Mouse (Mus musculus) cerebellum, adult 2 months (tissue): ENCODE measurements around the gene Kcnk4. TPM values are rescaled to one million over a fixed set of nuclear protein-coding genes. Genes with fewer than 3 reads are reported as not detected.
A peak's percentile ranks its signal among the peaks of the same experiment; 100 is the strongest.
"Not testable (repeated sequence)": the region's sequence is repeated elsewhere in the genome, so short reads cannot be mapped to it uniquely, and the experiment has no call there.

Source experiments
- DNase-seq, 2 experiments: peaks; one replicate each; pipeline ENCODE4 v3.0.0; 2021
- H3K27ac ChIP-seq: fragments of 200-500 bp; 2 replicates; pipeline ENCODE4 v1.5.1; 2012; ENCODE audit warnings: low read length, control low read depth, inconsistent platforms; ENCODE audit not compliant: insufficient read depth
- H3K27me3 ChIP-seq: fragments of 200-500 bp; 2 replicates; pipeline ENCODE4 v1.6.1; 2012; ENCODE audit warnings: inconsistent platforms, mild to moderate bottlenecking, low read length, moderate library complexity; ENCODE audit not compliant: control insufficient read depth, insufficient read depth
- H3K4me1 ChIP-seq: fragments of 200-500 bp; 2 replicates; pipeline ENCODE4 v1.6.1; 2011; ENCODE audit warnings: low read length; ENCODE audit not compliant: control insufficient read depth, insufficient read depth
- H3K4me3 ChIP-seq: fragments of 200-500 bp; replicated peaks from 2 replicates; pipeline ENCODE3; 2011; ENCODE audit warnings: mild to moderate bottlenecking, low read depth, low read length, control low read depth; ENCODE audit not compliant: insufficient read depth
- CTCF ChIP-seq: fragments of 200-500 bp; IDR thresholded peaks from 2 replicates; pipeline ENCODE4 v1.5.1; 2011; ENCODE audit warnings: low read depth, mild to moderate bottlenecking, control low read depth, low read length, moderate library complexity, borderline replicate concordance; ENCODE audit not compliant: insufficient read depth
- POLR2A ChIP-seq: fragments of 200-500 bp; IDR thresholded peaks from 2 replicates; pipeline ENCODE4 v1.6.1; 2011; ENCODE audit warnings: low read length, control low read depth, borderline replicate concordance; ENCODE audit not compliant: insufficient read depth
- WGBS: fragments of 180-500 bp; shearing (Covaris S2); methylation state at CpG from one replicate; pipeline ENCODE4 v1.1.7; 2018; 5-methylcytosine and 5-hydroxymethylcytosine counted together
- polyA plus RNA-seq: library from polyadenylated mRNA; depleted of rRNA; stranded (reverse); fragments of >200 nt; gene quantifications from 2 replicates; pipeline ENCODE4 v1.2.3, GENCODE M21; 2012

Kcnk4 gene
- polyA plus RNA-seq, 1 experiment = 5.9 TPM

- Histone ChIP-seq H3K4me1 (peaks cover 9% of the 10 kb centered on the region), H3K27ac (no peak overlapping the region), H3K27me3 (no peaks in the 10 kb centered on the region), H3K4me3 (no peak overlapping the region)
- TF ChIP-seq CTCF = no peak
- TF ChIP-seq POLR2A = no peak
- 68% methylated on average over 3 of the region's 3 CpGs for WGBS
- peak in 1 of 2 experiments; percentile 19 for DNase-seq
Observed at GRCm38 (mm10) chr19:6906199-6906598, 28.1 kb downstream of the Kcnk4 start.

GRCm38 (mm10) chr19:6905498-6906159 lies 28.7 kb downstream of the Kcnk4 start:
- TF ChIP-seq POLR2A (no peak), CTCF (no peak)

GRCm38 (mm10) chr19:6904846-6905245 lies 29.5 kb downstream of the Kcnk4 start:
- DNase-seq = no peak
- no peak overlapping the region for H3K4me3 ChIP-seq
- H3K27ac ChIP-seq = no peak overlapping the region
- no peak for TF ChIP-seq POLR2A
- no peak for TF ChIP-seq CTCF
- H3K27me3 ChIP-seq = no peaks in the 10 kb centered on the region
- 47% methylated on average over 2 of the region's 2 CpGs for WGBS
- H3K4me1 ChIP-seq = peaks cover 9% of the 10 kb centered on the region

More at GRCm38 (mm10) chr19:6905498-6906159, 28.7 kb downstream of the Kcnk4 start:
- no peak overlapping the region for H3K4me3 ChIP-seq
- H3K27ac ChIP-seq = no peak overlapping the region
- DNase-seq = no peak
- 94% methylated on average over 11 of the region's 11 CpGs for WGBS
- peaks cover 9% of the 10 kb centered on the region for H3K4me1 ChIP-seq
- H3K27me3 ChIP-seq = no peaks in the 10 kb centered on the region

- Histone ChIP-seq H3K4me1 (peaks cover 9% of the 10 kb centered on the region), H3K4me3 (no peak overlapping the region), H3K27ac (no peak overlapping the region), H3K27me3 (no peaks in the 10 kb centered on the region)
- no peak for DNase-seq
- WGBS = 92% methylated on average over 1 of the region's 1 CpGs
- TF ChIP-seq CTCF (no peak), POLR2A (no peak)
Observed at GRCm38 (mm10) chr19:6903031-6903430, 31.3 kb downstream of the Kcnk4 start.

- Histone ChIP-seq H3K27me3 (no peaks in the 10 kb centered on the region), H3K27ac (no peak overlapping the region), H3K4me1 (no peaks in the 10 kb centered on the region), H3K4me3 (no peak overlapping the region)
- 81% methylated on average over 4 of the region's 4 CpGs for WGBS
- no peak for TF ChIP-seq CTCF
- no peak for TF ChIP-seq POLR2A
- no peak for DNase-seq
Observed at GRCm38 (mm10) chr19:6899641-6900040, 34.7 kb downstream of the Kcnk4 start.

DNA sequence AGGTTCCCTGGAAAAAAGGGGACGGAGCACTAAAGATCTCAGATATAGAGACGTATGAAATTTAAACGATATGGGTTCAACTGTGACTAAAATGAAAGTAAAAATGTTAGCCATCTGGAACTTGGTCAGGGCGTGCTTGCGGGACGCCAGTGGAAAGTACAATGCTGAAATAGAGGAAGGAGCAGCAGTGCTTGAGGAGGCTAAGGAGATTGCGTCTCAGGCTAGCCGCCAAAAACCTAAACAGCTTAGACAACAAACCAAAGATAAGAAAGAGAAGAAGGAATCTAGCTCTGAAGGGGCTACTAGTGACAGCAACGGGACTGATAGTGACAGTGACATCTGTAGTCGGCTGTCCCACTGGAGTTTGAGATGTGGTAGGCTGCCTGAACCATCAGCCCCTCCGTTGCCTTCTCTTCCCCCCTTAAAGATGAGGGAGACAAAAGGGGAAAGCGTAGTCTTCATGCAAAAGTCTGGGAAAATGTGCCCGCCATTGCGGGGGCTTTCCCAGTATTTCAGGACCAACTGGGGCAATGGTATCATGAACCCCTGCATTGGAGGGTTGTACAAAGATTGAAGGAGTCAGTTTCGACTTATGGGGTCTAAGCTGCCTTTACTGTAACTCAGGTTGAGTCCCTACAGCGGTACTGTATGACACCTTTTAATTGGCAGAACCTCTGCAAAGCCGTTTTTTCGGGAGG lies 38.6 kb downstream of the Kcnk4 start:
- H3K4me3 ChIP-seq, H3K27ac ChIP-seq, DNase-seq, H3K4me1 ChIP-seq, H3K27me3 ChIP-seq: not testable (repeated sequence)
- WGBS = 85% methylated on average over 18 of the region's 18 CpGs

- no peaks in the 10 kb centered on the region for H3K27me3 ChIP-seq
- no peak for TF ChIP-seq POLR2A
- no peak for TF ChIP-seq CTCF
- H3K4me3 ChIP-seq = no peak overlapping the region
- WGBS = 85% methylated on average over 14 of the region's 14 CpGs
- no peak for DNase-seq
- no peak overlapping the region for H3K27ac ChIP-seq
- H3K4me1 ChIP-seq = no peaks in the 10 kb centered on the region
Observed at GRCm38 (mm10) chr19:6893731-6894451, 40.4 kb downstream of the Kcnk4 start.
